Mouse (Mus musculus): Measurements from ENCODE around the gene Itgad.
A peak's percentile ranks its signal among the peaks of the same experiment; 100 is the strongest.

The Itgad gene

GRCm38 (mm10) chr7:128180126-128180525 is 25.9 kb downstream of the Itgad start:
- peak; percentile 57 for DNase-seq (ENCODE audit: low read depth)

GRCm38 (mm10) chr7:128180546-128180945 is 26.4 kb downstream of the Itgad start:
- no peak for DNase-seq (ENCODE audit: low read depth)

GRCm38 (mm10) chr7:128181691-128182090 is 27.5 kb downstream of the Itgad start:
- DNase-seq (ENCODE audit: low read depth): no peak

GRCm38 (mm10) chr7:128201607-128202006 is 47.4 kb downstream of the Itgad start:
- DNase-seq (ENCODE audit: low read depth): no peak

- DNase-seq (ENCODE audit: low read depth): no peak
Measured at GRCm38 (mm10) chr7:128203071-128203470, 48.9 kb downstream of the Itgad start.

GRCm38 (mm10) chr7:128204179-128204578 is 50.0 kb downstream of the Itgad start:
- no peak for DNase-seq (ENCODE audit: low read depth)

- DNase-seq (ENCODE audit: low read depth): no peak
Measured at GRCm38 (mm10) chr7:128205695-128206094, 51.5 kb downstream of the Itgad start.

- DNase-seq (ENCODE audit: low read depth): peak; percentile 23
Measured at GRCm38 (mm10) chr7:128206152-128206551, 52.0 kb downstream of the Itgad start, which contains the start of gene Cox6a2. Gene Cox6a2, minus strand, starts transcription at chr7:128206387.

- peak; percentile 77 for DNase-seq (ENCODE audit: low read depth)
Measured at GRCm38 (mm10) chr7:128208187-128208586, 54.0 kb downstream of the Itgad start.

- DNase-seq (ENCODE audit: low read depth): no peak
Measured at GRCm38 (mm10) chr7:128209826-128210225, 55.6 kb downstream of the Itgad start.

GRCm38 (mm10) chr7:128219952-128220351 is 65.8 kb downstream of the Itgad start:
- peak; percentile 17 for DNase-seq (ENCODE audit: low read depth)

GRCm38 (mm10) chr7:128220936-128221335 is 66.8 kb downstream of the Itgad start:
- no peak for DNase-seq (ENCODE audit: low read depth)

GRCm38 (mm10) chr7:128231741-128232140 is 77.6 kb downstream of the Itgad start:
- peak; percentile 64 for DNase-seq (ENCODE audit: low read depth)

GRCm38 (mm10) chr7:128234796-128235195 is 80.6 kb downstream of the Itgad start:
- peak; percentile 41 for DNase-seq (ENCODE audit: low read depth)

- no peak for DNase-seq (ENCODE audit: low read depth)
Measured at GRCm38 (mm10) chr7:128235481-128235880, 81.3 kb downstream of the Itgad start.

- no peak for DNase-seq (ENCODE audit: low read depth)
Measured at GRCm38 (mm10) chr7:128236426-128236825, 82.2 kb downstream of the Itgad start.

- DNase-seq (ENCODE audit: low read depth): peak; percentile 82
Measured at GRCm38 (mm10) chr7:128236856-128237592, 82.8 kb downstream of the Itgad start, which contains the start of gene Armc5. Gene Armc5, plus strand, starts transcription at chr7:128237342.

GRCm38 (mm10) chr7:128237593-128237926 is 83.4 kb downstream of the Itgad start:
- no peak for DNase-seq (ENCODE audit: low read depth)

- DNase-seq (ENCODE audit: low read depth): peak; percentile 100
Measured at GRCm38 (mm10) chr7:128237927-128238778, 84.0 kb downstream of the Itgad start, which contains the start of gene 9130023H24Rik. Gene 9130023H24Rik, minus strand, starts transcription at chr7:128238031.

- peak; percentile 81 for DNase-seq (ENCODE audit: low read depth)
Measured at GRCm38 (mm10) chr7:128238991-128239390, 84.8 kb downstream of the Itgad start.

- no peak for DNase-seq (ENCODE audit: low read depth)
Measured at GRCm38 (mm10) chr7:128240131-128240784, 86.1 kb downstream of the Itgad start.

- no peak for DNase-seq (ENCODE audit: low read depth)
Measured at GRCm38 (mm10) chr7:128242331-128242730, 88.2 kb downstream of the Itgad start.
